ENCODE assay signal across 16 mouse cellular contexts in genomic region chr11:58812001-58812400, GRCm38 (mm10). TPM values are rescaled to one million over a fixed set of nuclear protein-coding genes. Genes with fewer than 3 reads are reported as not detected.
DNase-seq lines count a peak whose midpoint lies in the region; ATAC-seq and TF ChIP-seq lines count a peak whose summit lies in the region.
"Had no signal": no experiment of that assay in that cellular context is flagged by ENCODE, and none has a peak within 500 bp of the region (broad histone marks: within the 10 kb centered on the region; RNA-seq: fewer than 3 reads in every experiment).

No protein-coding gene starts in this region.

- no peak overlapping the region for H3K9ac ChIP-seq in kidney, postnatal 0 days (ENCODE audit: low read depth, low read length)
- H3K9ac ChIP-seq: forebrain, embryonic 12.5 days; liver, embryonic 13.5 days had no signal

- H3K27ac ChIP-seq in kidney, postnatal 0 days, result no peak overlapping the region
- H3K27ac ChIP-seq: forebrain, embryonic 12.5 days; liver, embryonic 13.5 days had no signal

- H3K36me3 ChIP-seq in kidney, postnatal 0 days (ENCODE audit: insufficient read depth, low read length), result no peaks in the 10 kb centered on the region
- H3K36me3 ChIP-seq: forebrain, embryonic 12.5 days; liver, embryonic 13.5 days had no signal

- DNase-seq in kidney, postnatal 0 days (ENCODE audit: low spot score), result no peak
- DNase-seq in kidney, adult 8-10 months, result no peak
- DNase-seq in thymus, postnatal 4 days, result peak; percentile 52
- no peak for DNase-seq in thymus, postnatal 36 days
- peak; percentile 54 for DNase-seq in ZHBTc4 (ENCODE audit: low read depth, low spot score)
- DNase-seq in ovary, postnatal 10 days (ENCODE audit: low spot score), result no peak
- DNase-seq: adrenal gland, postnatal 14 days; cerebellum, adult 11-12 months; gastrocnemius, postnatal 36 days; heart, postnatal 10 days; liver, embryonic 13.5 days; thymus, postnatal 14 days had no signal

- no peaks in the 10 kb centered on the region for H3K9me3 ChIP-seq in kidney, postnatal 0 days (replicated peaks; ENCODE audit: low read length)
- H3K9me3 ChIP-seq: forebrain, embryonic 12.5 days; liver, embryonic 13.5 days had no signal

- TF ChIP-seq CTCF in kidney, postnatal 0 days (IDR thresholded peaks at IDR 0.05; ENCODE audit: low read depth), result peak; percentile 38

- 0% methylated on average over 1 of the region's 1 CpGs for WGBS in kidney, postnatal 0 days

- no peaks in the 10 kb centered on the region for H3K27me3 ChIP-seq in kidney, postnatal 0 days (ENCODE audit: insufficient read depth, low read length)
- H3K27me3 ChIP-seq: forebrain, embryonic 12.5 days; liver, embryonic 13.5 days had no signal

- no peak for ATAC-seq in kidney, postnatal 0 days (replicated peaks; ENCODE audit: low FRiP score, low read depth)
- no peak for ATAC-seq in monocyte, adult 5-6 weeks (replicated peaks; ENCODE audit: insufficient number of reproducible peaks, low FRiP score, low TSS enrichment, poor library complexity, severe bottlenecking)

- H3K4me1 ChIP-seq in kidney, postnatal 0 days (replicated peaks; ENCODE audit: insufficient read depth, low read length), result no peaks in the 10 kb centered on the region
- H3K4me1 ChIP-seq: forebrain, embryonic 12.5 days; liver, embryonic 13.5 days had no signal

- no peak overlapping the region for H3K4me2 ChIP-seq in kidney, postnatal 0 days (ENCODE audit: low read length)
- H3K4me2 ChIP-seq: forebrain, embryonic 12.5 days; liver, embryonic 13.5 days had no signal

- H3K4me3 ChIP-seq in kidney, postnatal 0 days (replicated peaks; ENCODE audit: low read depth, low read length), result no peak overlapping the region
- H3K4me3 ChIP-seq: forebrain, embryonic 12.5 days; liver, embryonic 13.5 days had no signal

RNA-seq across cellular contexts. Expression of gene Olfr313, which starts 2.8 kb away (rescaled TPM):
- not detected in 2 replicates for polyA plus RNA-seq in kidney, postnatal 0 days (2015; fragmentation: Nextera tagmentation; extraction: Ambion mirVana)
- not detected in 3 replicates for total RNA-seq in monocyte, adult 5-6 weeks (2017)
- total RNA-seq: adrenal gland, postnatal 14 days; gastrocnemius, postnatal 36 days; heart, postnatal 10 days; left cerebral cortex, adult 18-20 months; megakaryocyte progenitor cell, adult 5-6 weeks had no signal
- polyA plus RNA-seq: forebrain, embryonic 12.5 days; liver, embryonic 13.5 days had no signal

RNA-seq across cellular contexts. Expression of gene Fam183b, which starts 10.2 kb away (rescaled TPM):
- 0.31 and 0.37 TPM in 2 replicates for polyA plus RNA-seq in kidney, postnatal 0 days (2015; fragmentation: Nextera tagmentation; extraction: Ambion mirVana)
- not detected in 3 replicates for total RNA-seq in monocyte, adult 5-6 weeks (2017)
- total RNA-seq: gastrocnemius, postnatal 36 days; megakaryocyte progenitor cell, adult 5-6 weeks had no signal
- polyA plus RNA-seq: liver, embryonic 13.5 days had no signal

RNA-seq across cellular contexts. Expression of gene Olfr312, which starts 17.0 kb away (rescaled TPM):
- polyA plus RNA-seq in kidney, postnatal 0 days (2015; fragmentation: Nextera tagmentation; extraction: Ambion mirVana), result not detected in 2 replicates
- not detected in 3 replicates for total RNA-seq in monocyte, adult 5-6 weeks (2017)
- total RNA-seq: adrenal gland, postnatal 14 days; gastrocnemius, postnatal 36 days; heart, postnatal 10 days; left cerebral cortex, adult 18-20 months; megakaryocyte progenitor cell, adult 5-6 weeks had no signal
- polyA plus RNA-seq: liver, embryonic 13.5 days had no signal

RNA-seq across cellular contexts. Expression of gene Olfr311, which starts 27.1 kb away (rescaled TPM):
- polyA plus RNA-seq in kidney, postnatal 0 days (2015; fragmentation: Nextera tagmentation; extraction: Ambion mirVana), result not detected in 2 replicates
- not detected in 3 replicates for total RNA-seq in monocyte, adult 5-6 weeks (2017)
- total RNA-seq: adrenal gland, postnatal 14 days; gastrocnemius, postnatal 36 days; heart, postnatal 10 days; megakaryocyte progenitor cell, adult 5-6 weeks had no signal
- polyA plus RNA-seq: forebrain, embryonic 12.5 days; liver, embryonic 13.5 days had no signal

RNA-seq across cellular contexts. Expression of gene Olfr314, which starts 29.2 kb away (rescaled TPM):
- polyA plus RNA-seq in kidney, postnatal 0 days (2015; fragmentation: Nextera tagmentation; extraction: Ambion mirVana), result not detected in 2 replicates
- total RNA-seq in monocyte, adult 5-6 weeks (2017), result not detected in 3 replicates
- total RNA-seq: adrenal gland, postnatal 14 days; gastrocnemius, postnatal 36 days; heart, postnatal 10 days; left cerebral cortex, adult 18-20 months; megakaryocyte progenitor cell, adult 5-6 weeks had no signal
- polyA plus RNA-seq: forebrain, embryonic 12.5 days; liver, embryonic 13.5 days had no signal

Comparison
In these comparisons a context has a peak if more than half of its experiments do, and no peak if none do; other contexts are left out.
1. DNase-seq: peak in thymus, postnatal 4 days (single experiment) and ZHBTc4 (single experiment); none in kidney, postnatal 0 days (single experiment), kidney, adult 8-10 months (0 of 2), thymus, postnatal 36 days (0 of 2) and ovary, postnatal 10 days (single experiment).